Mouse (Mus musculus) left cerebral cortex, postnatal 14 days (tissue): ENCODE measurements around the gene Ppt1. TPM values are rescaled to one million over a fixed set of nuclear protein-coding genes. Genes with fewer than 3 reads are reported as not detected.

Experiments
- DNase-seq, 2 experiments: peaks; one replicate each; pipeline ENCODE4 v3.0.0; 2021 to 2022; ENCODE audit warnings: low spot score in 2 of 2, mixed read lengths in 1 of 2
- intact Hi-C: fragments of 180-260 bp; cut with DNase I; formaldehyde crosslinking; loops from one replicate; pipeline ENCODE4 v1.15.1; 2025
- total RNA-seq, 2 experiments: library from RNA; stranded (reverse); gene quantifications; 2 replicates each; pipeline ENCODE4 v1.2.3; 2021

Gene Ppt1
- total RNA-seq, 2 experiments from 2014 or later, result 89.3 to 90.5 TPM

DNA sequence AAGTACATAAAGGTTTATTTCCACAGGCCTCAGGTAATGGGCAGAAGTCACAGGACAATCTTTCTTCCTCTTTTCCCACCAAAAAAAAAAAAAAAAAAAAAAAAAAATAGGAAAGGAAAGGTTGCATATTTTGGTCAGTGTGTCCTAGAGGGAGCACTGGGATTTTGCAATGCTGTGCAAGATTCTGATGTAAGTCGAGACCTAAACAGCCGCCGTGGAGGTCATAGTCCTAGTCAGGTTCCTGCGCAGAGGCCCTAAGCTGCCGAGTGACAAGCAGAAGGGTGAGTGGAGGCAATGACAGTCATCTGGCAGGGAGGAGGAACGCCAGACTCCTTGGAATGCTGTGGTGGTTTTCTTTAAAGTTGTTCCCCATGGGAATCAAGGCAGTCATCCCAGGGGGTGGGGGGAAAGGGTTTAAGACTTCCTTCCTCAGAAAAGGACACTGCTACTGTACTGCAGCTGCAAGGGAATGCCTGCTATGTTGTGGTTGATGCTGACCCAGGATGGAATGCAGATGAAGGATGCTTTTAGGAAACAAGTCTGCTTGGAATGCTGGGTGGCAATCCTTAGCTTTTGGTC, 23.1 kb downstream of the Ppt1 start:
- intact Hi-C loops, result no loop called here
- DNase-seq, result no peak

GRCm38 (mm10) chr4:122861836-122862235, 25.8 kb downstream of the Ppt1 start:
- no peak for DNase-seq
- intact Hi-C loops, result no loop called here

- intact Hi-C loops, result no loop called here
- DNase-seq, result no peak
Measured at GRCm38 (mm10) chr4:122868041-122868440, 32.0 kb downstream of the Ppt1 start.

DNA sequence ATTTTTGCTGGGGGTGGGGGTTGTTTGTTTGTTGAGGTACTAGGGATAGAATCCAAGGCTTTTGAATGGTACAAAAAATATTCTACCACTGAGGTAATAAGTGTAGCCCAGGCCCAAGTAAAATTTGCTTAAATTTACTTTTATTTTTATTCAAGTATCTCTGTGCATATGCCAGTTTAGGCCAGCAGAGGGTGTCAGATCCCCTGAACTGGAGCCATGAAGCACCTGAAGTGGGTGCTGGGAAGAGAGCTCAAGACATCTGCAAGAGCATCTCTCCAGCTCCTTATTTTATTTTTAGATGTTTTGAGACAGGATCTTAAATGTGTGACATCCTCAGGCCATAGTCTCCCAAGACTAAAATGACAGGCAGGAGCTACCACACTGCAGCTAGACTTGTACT, 34.0 kb downstream of the Ppt1 start:
- intact Hi-C loops, result no loop called here
- DNase-seq, result peak in 1 of 2 experiments; percentile 52

DNA sequence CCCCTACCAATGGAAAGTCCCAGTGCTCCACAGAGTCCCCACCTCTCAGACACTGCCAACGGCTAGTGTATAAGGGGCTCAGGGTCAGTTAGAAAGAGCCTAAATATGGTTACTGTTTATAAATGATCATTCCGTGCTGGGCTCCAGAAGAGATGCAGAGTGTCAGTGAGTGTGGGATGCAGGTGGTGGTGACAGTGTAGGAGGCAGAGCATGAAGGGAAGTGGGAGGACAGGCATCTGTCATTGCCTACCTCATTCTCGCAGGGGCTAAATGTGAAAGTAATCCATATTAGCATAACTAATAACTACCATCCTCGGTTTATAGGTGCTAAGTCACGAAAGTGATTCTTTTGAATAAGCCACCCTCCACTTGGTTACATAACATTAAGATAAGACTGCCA, 34.7 kb downstream of the Ppt1 start:
- no peak for DNase-seq
- intact Hi-C loops, result no loop called here

- intact Hi-C loops, result no loop called here
- DNase-seq, result no peak
Measured at GRCm38 (mm10) chr4:122871269-122871668, 35.2 kb downstream of the Ppt1 start.

- intact Hi-C loops, result no loop called here
- DNase-seq, result no peak
Measured at GRCm38 (mm10) chr4:122871989-122872388, 35.9 kb downstream of the Ppt1 start.

- intact Hi-C loops, result no loop called here
- DNase-seq, result no peak
Measured at GRCm38 (mm10) chr4:122873003-122873402, 37.0 kb downstream of the Ppt1 start.

DNA sequence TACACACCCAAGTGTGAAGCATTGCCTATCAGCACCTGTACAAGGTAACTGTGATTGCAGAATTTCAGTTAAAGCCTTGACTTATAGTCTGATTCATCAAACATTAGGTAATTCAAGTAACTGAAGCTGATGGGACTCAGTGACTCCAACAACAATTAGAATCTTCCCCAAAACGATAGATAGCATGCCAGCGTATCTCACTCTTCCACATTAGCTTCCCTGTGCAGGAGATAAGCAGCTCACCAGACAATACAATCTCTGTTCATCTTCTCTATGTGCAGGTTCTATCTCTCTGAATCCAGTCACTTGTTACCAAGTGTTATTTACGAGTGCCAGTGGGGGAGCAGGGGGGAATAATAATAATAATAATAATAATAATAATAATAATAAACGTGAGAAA, 37.5 kb downstream of the Ppt1 start:
- intact Hi-C loops, result no loop called here
- DNase-seq, result no peak

GRCm38 (mm10) chr4:122878333-122879070, 42.5 kb downstream of the Ppt1 start:
- DNase-seq, result no peak
- intact Hi-C loops, result no loop called here

GRCm38 (mm10) chr4:122882544-122882943, 46.5 kb downstream of the Ppt1 start:
- intact Hi-C loops, result no loop called here

DNA sequence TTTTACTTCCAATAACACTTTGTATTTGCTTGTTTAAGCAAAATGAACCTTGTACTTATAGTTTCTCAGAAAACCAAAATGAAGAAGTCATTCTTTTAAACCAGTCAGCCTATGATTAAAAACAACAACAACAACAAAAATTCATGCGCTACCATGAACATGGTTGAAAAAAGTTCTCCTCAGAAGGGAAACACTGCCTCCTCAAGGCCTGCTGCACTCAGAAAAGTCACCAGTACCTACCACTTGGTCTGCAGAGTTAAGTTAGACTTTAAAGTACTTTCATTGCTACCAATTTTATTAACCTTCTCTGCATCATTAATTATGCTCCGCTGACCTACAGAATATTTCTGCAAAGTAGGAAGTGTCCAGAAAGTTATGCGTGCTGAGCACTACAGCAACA, 47.3 kb downstream of the Ppt1 start:
- DNase-seq, result no peak
- intact Hi-C loops, result no loop called here

More at GRCm38 (mm10) chr4:122882544-122882943, 46.5 kb downstream of the Ppt1 start:
- DNase-seq, result peak; percentile 38 to 65

GRCm38 (mm10) chr4:122884051-122884450, 48.0 kb downstream of the Ppt1 start:
- no peak for DNase-seq
- intact Hi-C loops, result no loop called here

DNA sequence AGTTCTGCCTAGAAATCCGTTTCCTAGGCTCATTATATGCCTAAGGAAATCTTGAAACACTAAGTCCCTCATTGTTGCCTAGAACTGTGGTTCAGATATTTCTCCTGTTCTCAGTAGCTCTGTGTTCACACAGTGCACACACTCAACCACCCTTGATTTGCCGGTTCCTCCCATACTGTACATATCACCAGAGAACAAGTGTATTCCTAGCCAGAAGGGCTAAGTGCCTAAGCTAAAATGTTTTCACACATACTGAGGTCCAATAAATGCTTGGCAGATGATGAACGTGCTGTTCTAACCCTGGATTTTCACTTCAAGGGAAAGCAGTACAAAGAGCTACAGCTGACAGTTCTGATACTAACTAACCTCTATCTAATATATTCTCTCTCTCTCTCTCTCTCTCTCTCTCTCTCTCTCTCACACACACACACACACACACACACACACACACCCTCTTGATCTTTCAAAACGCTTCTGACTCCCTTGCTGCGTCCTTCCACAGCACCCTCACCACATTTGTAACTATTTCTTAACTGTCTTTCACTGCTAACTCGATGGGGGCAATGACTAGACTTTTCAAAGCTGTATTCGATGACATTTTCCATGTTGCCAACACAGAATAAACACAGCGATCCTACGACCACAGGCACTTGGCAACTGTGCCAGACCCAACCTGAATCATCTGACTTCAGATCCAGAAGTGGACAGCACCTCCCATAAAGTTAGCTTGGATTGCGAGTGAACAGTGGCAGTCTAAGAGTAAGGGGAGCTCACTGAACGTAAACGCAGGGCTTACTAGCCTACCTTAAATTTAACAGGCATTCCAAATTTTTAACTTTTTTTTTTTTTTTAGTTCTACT, 48.7 kb downstream of the Ppt1 start:
- intact Hi-C loops, result no loop called here
- no peak for DNase-seq

DNA sequence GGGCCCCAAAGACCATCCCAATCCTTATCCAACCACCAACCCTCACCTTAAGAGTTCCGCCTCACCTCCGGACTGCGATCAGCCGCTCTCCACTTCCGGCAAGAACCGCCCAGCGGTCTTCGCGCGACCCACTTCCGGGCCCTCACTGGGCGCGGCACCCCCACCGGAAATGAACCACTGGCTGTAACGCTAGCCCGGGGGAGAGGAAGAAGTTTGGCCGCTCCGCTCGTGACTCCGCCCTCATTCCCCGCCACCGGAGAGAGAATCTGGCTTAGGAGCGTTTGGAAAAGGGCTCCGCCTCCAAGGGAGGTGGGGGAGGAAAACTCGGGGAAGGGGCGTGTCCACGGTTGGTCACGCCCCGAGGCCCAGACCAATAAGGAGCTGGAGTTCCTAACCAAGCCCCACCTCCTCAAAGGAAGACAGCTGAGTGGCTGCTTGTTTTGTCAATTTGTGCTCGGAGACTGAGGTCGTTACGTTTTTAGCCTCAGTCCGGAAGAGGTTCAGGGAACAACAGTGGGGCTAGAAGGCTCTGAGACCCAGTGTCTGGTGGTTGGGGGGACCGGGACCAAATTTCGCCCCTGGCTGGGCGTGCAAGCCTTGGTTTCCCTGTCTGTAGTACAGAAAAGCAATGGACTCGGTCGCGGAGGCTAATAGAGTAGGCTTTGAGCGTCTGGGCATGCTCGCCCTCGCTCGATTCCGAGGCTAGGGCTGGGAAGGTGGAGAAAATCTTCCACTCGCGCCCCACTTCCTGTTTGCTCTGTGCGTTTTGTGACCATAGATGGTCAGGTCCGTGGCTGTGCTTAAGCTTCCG, 49.9 kb downstream of the Ppt1 start, which contains the start of gene Cap1:
Cap1 (minus strand) TSS at position 289 of the 811 bp plus-strand sequence.
- intact Hi-C loops, result no loop called here
- peak; percentile 98 to 99 for DNase-seq

- DNase-seq, result no peak
- intact Hi-C loops, result no loop called here
Measured at GRCm38 (mm10) chr4:122886579-122887254, 50.7 kb downstream of the Ppt1 start.

DNA sequence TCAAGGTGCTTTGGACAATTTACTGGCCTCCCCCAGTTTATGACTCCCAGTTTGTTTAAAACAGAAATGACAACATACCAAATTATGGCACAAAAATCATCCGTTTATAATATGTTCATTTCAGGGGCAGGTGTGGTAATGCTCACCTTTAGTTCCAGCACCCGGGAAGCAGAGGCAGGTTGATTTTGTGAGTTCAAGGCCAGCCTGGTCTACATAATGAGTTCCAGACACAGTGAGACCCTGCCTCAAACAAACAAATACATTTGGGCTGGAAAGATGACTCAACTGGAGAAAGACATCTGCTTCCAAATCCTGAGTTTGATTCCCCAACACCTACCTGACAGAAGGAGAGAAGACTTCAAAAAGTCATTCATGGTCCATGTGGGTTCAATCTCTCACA, 51.3 kb downstream of the Ppt1 start:
- DNase-seq, result no peak
- intact Hi-C loops, result no loop called here

DNA sequence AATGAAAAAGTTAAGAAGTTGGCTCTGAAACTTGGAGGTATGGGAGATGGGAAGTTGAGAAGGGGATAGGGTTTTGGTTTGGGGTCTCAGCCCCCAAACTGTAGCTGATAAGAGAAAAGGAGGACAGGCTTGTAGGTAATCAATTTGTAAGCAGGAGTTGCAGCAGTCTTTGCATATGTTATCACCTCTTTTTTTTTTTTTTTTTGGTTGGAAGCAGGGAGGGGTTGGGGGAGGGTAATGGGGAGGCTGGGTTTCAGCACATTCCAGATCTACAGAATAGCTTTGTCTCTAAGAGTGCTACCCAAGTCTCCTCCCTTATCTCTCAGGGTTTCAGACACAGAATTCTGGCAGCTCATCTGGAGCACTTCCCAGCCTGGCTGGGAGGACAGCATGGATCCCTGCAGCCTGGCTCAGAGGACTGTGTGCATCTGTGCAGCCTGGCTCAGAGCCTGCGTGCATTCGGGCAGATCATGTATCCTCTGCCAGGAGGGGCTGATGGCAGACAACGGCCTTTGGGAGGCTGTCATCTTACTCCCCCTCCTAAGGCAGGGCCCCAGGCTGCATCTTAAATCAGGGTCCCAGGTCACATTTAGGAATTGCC, 54.9 kb downstream of the Ppt1 start:
- DNase-seq, result peak; percentile 79 to 83
- intact Hi-C loops, result no loop called here

DNA sequence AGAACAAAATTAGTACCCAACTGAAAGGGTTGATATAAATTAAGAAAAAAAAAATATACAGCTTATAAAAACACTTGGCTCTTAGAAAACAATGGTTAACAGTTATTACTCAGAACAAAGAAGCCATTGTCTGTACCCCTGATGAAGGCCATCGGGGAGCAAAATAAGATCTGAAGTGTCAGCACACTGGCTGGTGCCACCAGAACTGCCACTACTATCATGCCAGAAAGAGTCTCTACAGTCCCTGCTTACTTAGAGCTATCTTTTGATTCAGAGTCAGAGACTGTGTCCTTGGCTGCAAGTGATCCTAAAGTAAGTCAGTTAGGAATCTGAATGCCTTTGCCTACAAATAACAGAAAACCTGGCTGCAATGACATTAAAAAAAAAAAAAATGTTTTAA, 55.6 kb downstream of the Ppt1 start:
- intact Hi-C loops, result no loop called here
- DNase-seq, result no peak
